Comparison of ENCODE assay signal across 8 mouse cellular contexts in genomic region chr13:43239790-43240216, GRCm38 (mm10).
DNase-seq lines count a peak whose midpoint lies in the region; ATAC-seq and TF ChIP-seq lines count a peak whose summit lies in the region.

No protein-coding gene starts in this region.

- ATAC-seq in heart, embryonic 12.5 days (ENCODE audit: insufficient number of reproducible peaks, low FRiP score): no peak
- peak; percentile 73 for ATAC-seq in CD4-positive, CD25-positive, alpha-beta regulatory T cell, adult 4 months

- no peak for TF ChIP-seq POLR2A in heart, adult 2 months (IDR thresholded peaks at IDR 0.05; ENCODE audit: insufficient read depth, low read depth, low read length)

- H3K4me2 ChIP-seq in heart, embryonic 12.5 days: no peak overlapping the region

- peaks cover 41% of the 10 kb centered on the region for H3K4me1 ChIP-seq in heart, adult 2 months (ENCODE audit: control insufficient read depth, insufficient read depth, low read length)
- H3K4me1 ChIP-seq in heart, embryonic 12.5 days (replicated peaks): peaks cover 73% of the 10 kb centered on the region
- peaks cover 25% of the 10 kb centered on the region for H3K4me1 ChIP-seq in midbrain, embryonic 10.5 days

- no peak for TF ChIP-seq CTCF in heart, adult 2 months (IDR thresholded peaks at IDR 0.05)

- 30% methylated on average over 11 of the region's 11 CpGs for WGBS in heart, adult 2 months
- WGBS in heart, embryonic 12.5 days: 82% methylated on average over 11 of the region's 11 CpGs
- 93% methylated on average over 11 of the region's 11 CpGs for WGBS in midbrain, embryonic 10.5 days

- TF ChIP-seq EP300 in heart, adult 2 months (IDR thresholded peaks at IDR 0.05; ENCODE audit: insufficient read depth, low read depth, low read length): peak; percentile 91

- no peak overlapping the region for H3K4me3 ChIP-seq in heart, adult 2 months
- H3K4me3 ChIP-seq in heart, embryonic 12.5 days: no peak overlapping the region
- no peak overlapping the region for H3K4me3 ChIP-seq in midbrain, embryonic 10.5 days

- peaks cover 13% of the 10 kb centered on the region for H3K36me3 ChIP-seq in heart, adult 2 months (ENCODE audit: control insufficient read depth, insufficient read depth, low read length)
- H3K36me3 ChIP-seq in heart, embryonic 12.5 days: no peaks in the 10 kb centered on the region
- no peaks in the 10 kb centered on the region for H3K36me3 ChIP-seq in midbrain, embryonic 10.5 days

- peak overlapping the region; percentile 70 for H3K27ac ChIP-seq in heart, adult 2 months
- H3K27ac ChIP-seq in heart, embryonic 12.5 days (ENCODE audit: poor library complexity, severe bottlenecking): no peak overlapping the region
- H3K27ac ChIP-seq in midbrain, embryonic 10.5 days (replicated peaks): no peak overlapping the region

- no peaks in the 10 kb centered on the region for H3K9me3 ChIP-seq in heart, embryonic 12.5 days (replicated peaks)
- H3K9me3 ChIP-seq in midbrain, embryonic 10.5 days (replicated peaks): no peaks in the 10 kb centered on the region

- H3K79me2 ChIP-seq in heart, adult 2 months (replicated peaks; ENCODE audit: control insufficient read depth, insufficient read depth, low read length): no peaks in the 10 kb centered on the region

- no peak overlapping the region for H3K9ac ChIP-seq in heart, adult 2 months (ENCODE audit: low read depth, low read length)
- H3K9ac ChIP-seq in heart, embryonic 12.5 days: no peak overlapping the region

- intact Hi-C loops in heart, adult 2 months (cut with DNase I): loop anchor here (1.0 kb wide), 1 partner anchor 56 kb away; no protein-coding TSS in a partner anchor
- intact Hi-C loops in gastrocnemius, postnatal 36 days (cut with DNase I): loop anchor here (5.0 kb wide), 1 partner anchor 62 kb away; the partner anchor contains the start of gene Gfod1

- no peaks in the 10 kb centered on the region for H3K27me3 ChIP-seq in heart, adult 2 months (ENCODE audit: control insufficient read depth, insufficient read depth, low read length)
- H3K27me3 ChIP-seq in heart, embryonic 12.5 days (replicated peaks): no peaks in the 10 kb centered on the region
- H3K27me3 ChIP-seq in midbrain, embryonic 10.5 days (ENCODE audit: low read depth, poor library complexity, severe bottlenecking): no peaks in the 10 kb centered on the region

- peak; percentile 45 to 62 for DNase-seq in heart, adult 2 months
- DNase-seq in fibroblast of lung, adult 2 months (ENCODE audit: low read depth): peak; percentile 17
- peak; percentile 73 for DNase-seq in lung, postnatal 10 days
- DNase-seq in urinary bladder, postnatal 25 days (ENCODE audit: low spot score): no peak
- no peak for DNase-seq in midbrain, embryonic 10.5 days (ENCODE audit: low spot score)
- DNase-seq in gastrocnemius, postnatal 36 days: no peak

Comparison
In these comparisons a context has a peak if more than half of its experiments do, and no peak if none do; other contexts are left out.
1. DNase-seq: peak in heart, adult 2 months (2 of 2), fibroblast of lung, adult 2 months (single experiment) and lung, postnatal 10 days (single experiment); none in urinary bladder, postnatal 25 days (single experiment), midbrain, embryonic 10.5 days (single experiment) and gastrocnemius, postnatal 36 days (0 of 2).